Mouse (Mus musculus): ENCODE results near the gene Il4. TPM values are rescaled to one million over a fixed set of nuclear protein-coding genes. Genes with fewer than 3 reads are reported as not detected.
A peak's percentile ranks its signal among the peaks of the same experiment; 100 is the strongest.

Il4 gene
- total RNA-seq, 2 experiments from 2014 or later = not detected

GRCm38 (mm10) chr11:53626802-53627373, 8.4 kb upstream of the Il4 start:
- no peak for DNase-seq (ENCODE audit: low spot score in 2 of 2)

DNA sequence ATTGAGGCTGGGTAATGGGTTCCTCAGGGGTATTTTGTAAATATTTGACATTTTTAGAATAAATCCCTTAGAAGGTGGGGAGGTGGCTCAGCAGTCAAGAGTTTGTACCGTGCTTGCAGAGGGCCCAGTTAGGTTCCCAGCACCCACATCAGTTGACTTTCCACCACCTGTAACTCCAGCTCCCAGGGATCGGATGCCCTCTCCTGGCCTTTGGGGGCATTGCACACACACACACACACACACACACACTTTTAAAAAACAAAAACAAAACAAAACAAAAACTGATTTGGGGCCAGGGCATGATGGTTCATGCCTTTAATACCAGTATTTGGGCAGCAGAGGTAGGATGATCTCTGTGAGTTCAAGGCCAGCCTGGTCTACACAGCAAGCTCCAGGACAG, 5.7 kb upstream of the Il4 start:
- DNase-seq (ENCODE audit: low spot score in 2 of 2) = no peak

GRCm38 (mm10) chr11:53623573-53623972, 5.1 kb upstream of the Il4 start:
- no peak for DNase-seq (ENCODE audit: low spot score in 2 of 2)

DNA sequence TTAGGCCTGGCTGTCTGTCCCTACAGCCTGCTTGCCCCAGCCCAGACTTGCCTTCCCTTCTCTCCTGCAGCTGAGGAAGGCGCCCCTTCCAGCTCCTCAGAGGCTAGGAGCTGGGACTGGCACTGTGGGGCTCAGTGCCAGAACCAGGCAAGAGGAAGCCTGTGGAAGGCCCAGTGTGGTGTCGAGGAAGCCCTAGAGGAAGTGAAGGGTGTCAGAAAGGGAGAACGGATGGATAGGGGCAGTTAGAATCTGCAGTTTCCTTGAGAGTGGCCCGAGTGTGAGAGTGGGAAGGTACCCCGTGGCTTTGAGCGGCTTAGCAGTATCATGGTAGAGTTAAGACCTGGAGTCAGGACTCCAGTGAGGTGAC, 4.0 kb upstream of the Il4 start:
- DNase-seq (ENCODE audit: low spot score in 2 of 2) = no peak

DNA sequence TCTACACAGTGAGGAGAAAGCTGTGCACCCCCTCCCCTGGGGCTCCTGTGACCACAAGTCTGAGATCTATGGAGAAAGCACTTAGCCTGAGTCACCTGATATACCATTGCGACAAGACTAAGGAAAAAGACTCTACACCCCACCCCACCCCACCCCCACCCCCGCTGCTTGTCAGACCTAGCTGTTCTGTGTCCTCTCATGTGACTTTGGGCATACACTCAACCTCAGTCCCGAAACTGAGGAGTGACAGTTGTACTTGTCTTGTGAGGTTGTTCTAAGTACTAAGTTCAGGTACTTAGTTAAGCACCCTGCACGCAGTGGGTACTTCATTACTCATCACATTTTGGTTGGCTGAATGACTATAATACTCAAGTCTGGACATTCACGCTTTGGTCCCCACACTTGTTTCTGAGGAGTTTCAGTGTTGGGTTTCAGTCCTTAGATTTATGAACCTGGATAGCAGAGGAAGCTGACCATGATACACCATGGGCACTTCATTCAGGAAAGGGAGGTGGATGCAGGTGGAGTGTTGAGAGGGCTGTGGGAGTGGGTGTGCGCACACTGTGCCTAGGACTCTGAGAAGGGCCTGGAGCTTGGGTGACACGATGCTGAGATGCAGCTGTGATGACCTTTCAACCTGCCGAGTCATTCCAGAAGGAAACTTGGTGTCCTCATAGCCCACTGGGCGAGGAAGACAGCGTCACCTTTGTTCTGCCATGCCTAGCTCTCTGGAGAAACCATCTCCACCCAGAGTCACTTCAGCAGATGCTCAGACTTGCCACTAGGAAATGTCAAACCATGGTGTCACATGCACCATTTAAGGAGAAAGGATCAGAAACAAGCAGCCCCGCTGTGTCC, 3.3 kb upstream of the Il4 start:
- no peak for DNase-seq (ENCODE audit: low spot score in 2 of 2)

GRCm38 (mm10) chr11:53620094-53620493, 1.6 kb upstream of the Il4 start:
- DNase-seq (ENCODE audit: low spot score in 2 of 2) = no peak

- DNase-seq (ENCODE audit: low spot score in 2 of 2) = no peak
Measured at GRCm38 (mm10) chr11:53619428-53619827, 959 bp upstream of the Il4 start.

DNA sequence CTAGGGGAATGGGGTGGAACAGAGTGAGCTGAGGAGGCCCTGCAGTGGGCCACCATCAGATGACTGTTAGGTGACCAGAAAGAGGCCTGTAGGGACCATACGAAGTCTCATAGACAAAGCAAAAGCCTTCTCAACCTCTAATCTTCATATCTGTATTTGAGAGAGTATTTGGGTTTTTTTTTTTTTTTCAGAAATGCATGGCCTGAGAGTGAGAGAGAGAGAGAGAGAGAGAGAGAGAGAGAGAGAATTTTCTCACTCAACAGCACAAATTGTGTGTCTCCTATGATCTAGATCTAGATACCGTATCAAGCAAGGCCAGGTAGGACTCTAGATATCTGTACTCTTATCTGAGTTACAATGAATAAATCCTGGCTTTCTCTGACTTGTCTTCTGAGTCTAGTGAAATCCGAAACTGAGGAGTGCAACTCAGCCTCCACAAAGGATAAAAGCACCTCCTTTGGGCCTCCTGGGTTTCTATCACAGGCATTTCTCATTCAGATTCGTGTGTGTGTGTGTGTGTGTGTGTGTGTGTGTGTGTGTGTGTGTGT, 833 bp downstream of the Il4 start:
- DNase-seq (ENCODE audit: low spot score in 2 of 2) = no peak

DNA sequence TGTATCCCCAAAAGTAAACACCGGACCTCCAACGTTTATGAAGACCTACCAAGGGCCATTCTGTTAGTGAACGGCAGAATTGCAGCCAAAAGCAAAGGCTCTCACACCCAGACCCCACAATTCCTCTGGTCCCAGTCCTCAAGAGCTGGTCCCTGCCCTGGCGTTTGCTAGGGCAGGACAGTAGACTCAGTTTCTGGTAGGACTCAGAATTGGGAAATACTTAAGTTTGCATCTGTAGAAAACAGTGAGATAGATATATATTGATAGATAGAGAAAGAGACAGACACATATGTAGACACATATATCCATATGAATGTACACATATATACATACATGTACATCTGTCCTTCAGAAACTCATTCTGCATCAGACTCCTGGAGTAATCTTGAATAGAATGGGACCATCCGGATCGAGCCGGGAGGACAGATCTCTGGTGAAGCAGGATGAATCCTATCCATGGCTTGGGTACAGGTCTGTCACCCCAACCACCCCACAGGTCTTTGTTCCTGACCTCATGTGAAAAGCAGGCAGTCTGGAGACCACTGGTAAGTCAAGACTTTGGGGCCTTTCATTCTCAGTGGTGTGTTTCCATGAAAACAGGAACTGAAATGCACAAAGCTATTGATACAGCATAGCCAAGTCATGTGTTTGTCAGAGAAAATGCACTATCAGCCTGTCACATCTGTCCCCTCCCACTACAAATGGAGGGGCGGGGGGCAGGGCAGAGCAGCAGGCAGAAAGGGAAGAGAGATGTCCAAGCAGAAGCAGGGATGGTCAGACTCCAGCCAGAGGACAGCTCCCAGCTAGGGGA, 1.5 kb downstream of the Il4 start:
- DNase-seq (ENCODE audit: low spot score in 2 of 2) = no peak

DNA sequence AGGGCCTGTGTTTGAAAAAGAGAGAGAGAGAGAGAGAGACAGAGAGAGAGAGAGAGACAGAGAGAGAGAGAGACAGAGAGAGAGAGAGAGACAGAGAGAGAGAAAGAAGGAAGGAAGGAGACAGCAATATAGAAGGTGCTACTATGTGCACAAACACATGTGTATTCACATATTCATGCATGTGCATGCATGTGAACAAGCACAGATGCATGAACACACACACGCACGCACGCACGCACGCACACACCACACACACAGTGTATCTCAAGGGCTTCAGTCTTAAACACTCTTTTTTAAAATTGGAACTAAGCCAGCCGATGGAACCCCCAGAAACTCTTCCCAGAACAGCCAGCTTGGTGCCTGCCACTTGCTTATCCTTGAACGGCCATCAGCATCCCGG, 2.9 kb downstream of the Il4 start:
- DNase-seq (ENCODE audit: low spot score in 2 of 2) = no peak

DNA sequence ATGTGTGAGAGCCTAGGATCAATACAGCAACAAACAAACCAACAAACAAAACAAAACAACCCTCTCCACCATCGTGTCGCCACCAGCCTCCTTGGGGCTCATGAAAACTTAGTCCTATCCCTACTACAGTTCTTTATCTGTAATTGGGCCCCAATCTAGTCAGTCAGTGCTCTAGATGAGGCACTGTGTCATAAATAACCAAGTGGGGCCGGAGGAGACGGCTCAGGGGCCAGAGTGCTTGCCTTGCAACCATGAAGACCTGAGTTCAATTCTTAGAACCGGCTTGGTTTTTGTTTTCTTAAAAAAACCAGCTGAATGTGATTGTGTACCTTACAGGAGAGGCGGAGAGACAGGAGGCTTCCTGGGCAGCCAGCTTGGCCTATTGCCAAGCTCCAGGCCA, 3.3 kb downstream of the Il4 start:
- DNase-seq (ENCODE audit: low spot score in 2 of 2) = no peak

- no peak for DNase-seq (ENCODE audit: low spot score in 2 of 2)
Measured at GRCm38 (mm10) chr11:53609672-53610071, 8.8 kb downstream of the Il4 start.

DNA sequence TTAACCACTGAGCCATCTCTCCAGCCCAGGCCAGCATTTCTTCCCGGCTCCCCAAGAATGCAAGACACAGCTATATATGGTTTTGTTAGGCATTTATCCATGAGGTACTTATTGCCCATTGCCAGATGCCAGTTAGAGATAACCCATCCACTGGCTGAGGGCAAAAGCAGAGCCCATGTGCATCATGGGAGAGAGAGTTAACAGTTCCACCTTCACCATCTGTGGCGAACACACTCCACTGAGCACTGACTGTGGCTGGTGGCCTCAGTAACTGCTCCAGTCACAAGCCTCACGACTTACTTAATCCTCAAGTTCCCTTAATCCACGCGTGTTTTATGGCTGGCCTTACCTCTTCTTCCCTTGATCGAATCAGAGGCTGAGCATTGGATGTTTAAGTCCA, 9.2 kb downstream of the Il4 start:
- DNase-seq (ENCODE audit: low spot score in 2 of 2) = no peak

DNA sequence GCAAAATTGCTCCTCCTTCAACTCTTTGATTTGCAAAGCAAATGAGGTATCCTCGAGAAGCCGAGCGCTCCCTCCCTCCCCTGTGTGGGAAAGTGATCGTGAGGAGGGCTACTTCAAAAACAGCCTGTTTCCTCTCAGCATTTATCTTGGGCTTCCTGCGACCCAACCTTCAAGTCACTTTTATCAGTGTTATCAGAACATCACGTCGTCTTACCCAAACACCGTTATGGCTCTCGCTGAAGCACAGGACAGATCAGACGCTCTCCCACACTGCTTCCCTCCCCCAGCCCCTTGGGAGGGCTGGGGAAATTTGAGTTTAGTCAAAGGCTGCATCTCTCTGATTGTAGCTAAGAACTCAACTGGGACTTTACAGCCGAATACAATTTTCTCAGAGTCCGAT, 12.9 kb downstream of the Il4 start:
- no peak for DNase-seq (ENCODE audit: low spot score in 2 of 2)

- no peak for DNase-seq (ENCODE audit: low spot score in 2 of 2)
Measured at GRCm38 (mm10) chr11:53604983-53605382, 13.5 kb downstream of the Il4 start.

DNA sequence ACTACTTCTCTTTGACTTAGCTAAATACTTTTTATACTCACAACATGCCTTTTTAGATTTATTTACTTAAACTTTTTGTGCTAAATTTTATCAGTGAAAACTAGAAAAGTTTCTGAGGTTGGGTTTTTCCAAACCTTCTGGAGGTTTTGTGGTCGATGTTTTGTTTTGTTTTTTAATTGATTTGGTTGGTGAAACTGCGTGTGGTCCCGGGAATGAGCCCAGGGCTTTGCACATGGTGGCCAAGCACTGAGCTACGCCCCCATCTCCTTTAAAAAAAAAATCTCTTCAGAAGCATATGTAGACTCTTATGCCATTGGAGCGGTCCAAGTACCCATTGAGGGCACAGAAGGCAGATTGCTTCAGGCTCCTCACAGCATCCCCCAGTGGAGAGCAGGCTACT, 27.4 kb downstream of the Il4 start:
- no peak for DNase-seq (ENCODE audit: low spot score in 2 of 2)

- DNase-seq (ENCODE audit: low spot score in 2 of 2) = peak in 1 of 2 experiments; percentile 42
Measured at GRCm38 (mm10) chr11:53590368-53590768, 28.1 kb downstream of the Il4 start.

DNA sequence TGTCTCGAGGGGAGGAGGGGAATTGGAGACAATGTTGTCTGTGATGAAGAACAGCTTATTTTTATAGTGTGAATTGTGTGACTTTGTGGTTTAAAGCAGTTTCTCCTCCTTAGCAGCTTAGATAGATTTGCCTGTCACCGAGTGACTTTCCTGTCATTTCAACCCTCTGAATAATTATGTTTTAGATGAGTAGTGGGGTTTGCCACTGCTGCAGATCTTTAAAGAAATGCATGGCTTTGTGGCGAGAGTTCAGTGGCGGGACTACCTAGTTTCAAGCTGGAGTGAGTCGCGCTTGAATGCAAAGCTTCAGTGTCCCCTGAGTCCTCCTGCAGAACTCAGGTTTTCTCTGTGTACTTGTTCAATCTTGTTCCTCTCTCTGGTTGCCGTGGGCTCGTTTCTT, 30.2 kb downstream of the Il4 start:
- DNase-seq (ENCODE audit: low spot score in 2 of 2) = no peak

DNA sequence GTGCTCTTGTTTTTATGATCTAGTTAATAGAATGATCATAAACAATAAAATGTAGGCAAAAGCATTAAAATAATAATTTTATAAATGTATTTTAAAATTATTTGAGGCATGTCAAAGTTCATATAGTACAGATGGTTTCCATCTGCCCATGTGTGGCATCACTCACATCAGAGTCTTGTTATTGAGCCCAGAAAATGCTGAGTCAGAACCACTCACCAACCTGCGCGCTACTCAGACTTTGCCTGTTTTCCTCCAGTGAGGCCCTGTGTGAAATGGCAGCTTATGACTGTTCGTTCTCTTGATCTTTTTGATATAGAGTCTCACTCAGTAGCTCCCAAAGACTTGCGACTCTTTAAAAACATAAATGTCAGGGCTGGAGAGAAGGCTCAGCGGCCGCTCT, 33.0 kb downstream of the Il4 start:
- DNase-seq (ENCODE audit: low spot score in 2 of 2) = no peak

DNA sequence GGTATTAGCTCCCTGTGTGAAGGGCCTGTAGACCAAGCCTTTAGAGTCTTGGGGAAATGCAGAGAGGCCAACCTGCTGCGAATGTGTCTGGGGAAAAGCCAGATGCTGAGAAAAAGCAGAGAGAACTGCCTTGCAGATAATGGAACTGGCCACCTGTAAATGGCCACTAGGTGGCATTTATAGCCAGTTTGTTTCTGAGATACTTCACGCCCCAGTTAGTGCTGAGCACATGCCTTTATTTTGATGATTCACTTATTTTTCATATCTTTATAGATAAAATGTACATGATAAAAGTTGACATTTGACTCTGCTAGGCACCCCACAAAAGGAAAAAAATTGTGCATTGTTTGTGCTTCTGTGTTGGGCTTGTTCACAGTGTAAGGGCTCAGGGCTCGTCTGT, 33.6 kb downstream of the Il4 start:
- DNase-seq (ENCODE audit: low spot score in 2 of 2) = no peak

DNA sequence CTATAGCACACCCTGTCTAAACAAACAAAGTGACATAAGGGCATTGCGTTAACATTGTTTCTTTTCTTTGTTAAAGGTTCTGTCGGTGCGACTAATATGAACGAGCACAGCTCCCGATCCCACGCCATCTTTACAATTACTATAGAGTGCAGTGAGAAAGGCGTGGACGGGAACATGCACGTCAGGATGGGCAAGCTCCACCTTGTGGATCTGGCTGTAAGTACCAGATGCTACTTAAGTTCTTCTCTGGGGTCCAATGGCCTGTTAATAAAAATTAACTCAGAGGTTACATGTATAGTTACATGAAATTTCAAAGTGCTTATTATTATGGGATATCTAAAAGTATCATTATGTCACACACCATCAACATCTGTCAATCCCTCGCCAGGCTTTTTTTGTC, 35.3 kb downstream of the Il4 start:
- DNase-seq (ENCODE audit: low spot score in 2 of 2) = no peak

GRCm38 (mm10) chr11:53580562-53580961, 37.9 kb downstream of the Il4 start:
- DNase-seq (ENCODE audit: low spot score in 2 of 2) = no peak

Data from adrenal gland, adult 18-20 months (tissue).